Mouse (Mus musculus) E14TG2a.4 (cell line): ENCODE results near the gene Gm45716.

ENCODE experiments used
- CTCF ChIP-seq: conservative IDR thresholded peaks from 2 replicates; pipeline ENCODE4 v1.5.1; 2014; ENCODE audit warnings: low read length
- NANOG ChIP-seq: IDR thresholded peaks from 2 replicates; pipeline ENCODE4 v1.6.1; 2014; ENCODE audit warnings: borderline replicate concordance, low read length, mixed read lengths
- POU5F1 ChIP-seq: IDR thresholded peaks from 2 replicates; pipeline ENCODE4 v1.6.1; 2014; ENCODE audit warnings: low read length, borderline replicate concordance

DNA sequence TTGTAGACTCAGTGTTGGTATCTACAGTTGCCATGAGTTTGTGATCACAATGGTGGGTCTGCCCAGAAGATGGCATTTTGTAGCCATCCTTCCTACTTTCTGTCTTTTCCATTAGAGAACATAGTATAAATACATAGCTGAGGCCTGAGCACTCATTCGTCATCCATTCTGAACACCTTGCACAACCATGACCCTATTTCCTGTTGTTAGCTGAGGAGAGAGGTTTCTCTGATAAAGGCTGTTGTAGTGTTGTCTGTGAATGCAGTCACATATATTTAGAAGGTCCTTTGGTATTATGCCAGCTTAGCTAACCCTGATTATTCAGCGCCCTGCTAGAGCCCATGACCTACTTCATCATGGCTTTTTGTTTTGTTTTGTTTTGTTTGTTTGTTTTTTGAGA, 54.4 kb downstream of the Gm45716 start:
- TF ChIP-seq CTCF (no peak), NANOG (no peak), POU5F1 (no peak)
